Mouse (Mus musculus): ENCODE data around the gene Spz1. TPM values are rescaled to one million over a fixed set of nuclear protein-coding genes. Genes with fewer than 3 reads are reported as not detected.

Spz1 gene
- polyA plus RNA-seq, 1 experiment from 2014 or later: not detected

GRCm38 (mm10) chr13:92557229-92557628, 18.7 kb downstream of the Spz1 start:
- H3K27ac ChIP-seq (replicated peaks): no peak overlapping the region
- H3K36me3 ChIP-seq: no peaks in the 10 kb centered on the region
- no peaks in the 10 kb centered on the region for H3K4me1 ChIP-seq
- H3K4me3 ChIP-seq: no peak overlapping the region
- no peak overlapping the region for H3K4me2 ChIP-seq (replicated peaks)
- WGBS: 64% methylated on average over 2 of the region's 2 CpGs
- H3K27me3 ChIP-seq: no peaks in the 10 kb centered on the region
- H3K9me3 ChIP-seq: no peaks in the 10 kb centered on the region
- H3K9ac ChIP-seq (replicated peaks): no peak overlapping the region
- ATAC-seq (replicated peaks): no peak

- Histone ChIP-seq H3K27ac (replicated peaks) (no peak overlapping the region), H3K4me1 (no peaks in the 10 kb centered on the region), H3K4me3 (no peak overlapping the region), H3K36me3 (no peaks in the 10 kb centered on the region), H3K9me3 (no peaks in the 10 kb centered on the region), H3K4me2 (replicated peaks) (no peak overlapping the region), H3K9ac (replicated peaks) (no peak overlapping the region), H3K27me3 (no peaks in the 10 kb centered on the region)
- ATAC-seq (replicated peaks): no peak
- WGBS: 53% methylated on average over 8 of the region's 8 CpGs
Observed at GRCm38 (mm10) chr13:92556458-92557126, 19.4 kb downstream of the Spz1 start.

- Histone ChIP-seq H3K4me2 (replicated peaks) (no peak overlapping the region), H3K9me3 (no peaks in the 10 kb centered on the region; the same call in none of the 2 replicates), H3K27ac (replicated peaks) (no peak overlapping the region), H3K9ac (replicated peaks) (no peak overlapping the region), H3K27me3 (no peaks in the 10 kb centered on the region), H3K4me1 (no peaks in the 10 kb centered on the region), H3K36me3 (no peaks in the 10 kb centered on the region), H3K4me3 (no peak overlapping the region)
- 86% methylated on average over 4 of the region's 4 CpGs for WGBS
- no peak for ATAC-seq (replicated peaks)
Observed at GRCm38 (mm10) chr13:92547093-92547492, 28.9 kb downstream of the Spz1 start.

GRCm38 (mm10) chr13:92540997-92541396, 35.0 kb downstream of the Spz1 start:
- 93% methylated on average over 6 of the region's 6 CpGs for whole genome bisulfite sequencing
- Histone ChIP-seq H3K9me3 (no peaks in the 10 kb centered on the region), H3K4me3 (no peak overlapping the region), H3K4me1 (no peaks in the 10 kb centered on the region), H3K27ac (replicated peaks) (no peak overlapping the region), H3K4me2 (replicated peaks) (no peak overlapping the region), H3K27me3 (no peaks in the 10 kb centered on the region), H3K36me3 (no peaks in the 10 kb centered on the region), H3K9ac (replicated peaks) (no peak overlapping the region)
- no peak for ATAC-seq (replicated peaks)

- no peak for ATAC-seq (replicated peaks)
- Histone ChIP-seq H3K9me3 (no peaks in the 10 kb centered on the region), H3K27ac (replicated peaks) (no peak overlapping the region), H3K4me2 (replicated peaks) (no peak overlapping the region), H3K4me3 (no peak overlapping the region), H3K27me3 (no peaks in the 10 kb centered on the region), H3K4me1 (no peaks in the 10 kb centered on the region), H3K36me3 (no peaks in the 10 kb centered on the region), H3K9ac (replicated peaks) (no peak overlapping the region)
- 50% methylated on average over 4 of the region's 4 CpGs for WGBS
Observed at GRCm38 (mm10) chr13:92539126-92539525, 36.8 kb downstream of the Spz1 start.

GRCm38 (mm10) chr13:92533801-92534200, 42.2 kb downstream of the Spz1 start:
- Histone ChIP-seq H3K9ac (replicated peaks) (no peak overlapping the region), H3K4me1 (peaks cover 9% of the 10 kb centered on the region), H3K4me3 (no peak overlapping the region), H3K36me3 (no peaks in the 10 kb centered on the region), H3K27me3 (no peaks in the 10 kb centered on the region), H3K4me2 (replicated peaks) (no peak overlapping the region), H3K27ac (replicated peaks) (no peak overlapping the region), H3K9me3 (no peaks in the 10 kb centered on the region)
- no peak for ATAC-seq (replicated peaks)
- WGBS: 55% methylated on average over 2 of the region's 2 CpGs

- Histone ChIP-seq H3K4me1 (peaks cover 11% of the 10 kb centered on the region), H3K9me3 (no peaks in the 10 kb centered on the region), H3K27ac (replicated peaks) (no peak overlapping the region), H3K4me2 (replicated peaks) (no peak overlapping the region), H3K27me3 (no peaks in the 10 kb centered on the region), H3K4me3 (no peak overlapping the region), H3K9ac (replicated peaks) (no peak overlapping the region), H3K36me3 (no peaks in the 10 kb centered on the region)
- 78% methylated on average over 2 of the region's 2 CpGs for WGBS
- no peak for ATAC-seq (replicated peaks)
Observed at GRCm38 (mm10) chr13:92532216-92532615, 43.8 kb downstream of the Spz1 start.

- peaks cover 11% of the 10 kb centered on the region for H3K4me1 ChIP-seq
- H3K9me3 ChIP-seq: no peaks in the 10 kb centered on the region
- 0 out of 2 replicates have a peak, but pooled peaks cover 3% of the 10 kb centered on the region for H3K36me3 ChIP-seq
- peak overlapping the region; percentile 93 for H3K27ac ChIP-seq (replicated peaks)
- H3K4me2 ChIP-seq (replicated peaks): peak overlapping the region; percentile 65
- ATAC-seq (replicated peaks): peak; percentile 7
- H3K4me3 ChIP-seq: peak overlapping the region; percentile 57
- no peaks in the 10 kb centered on the region for H3K27me3 ChIP-seq
- H3K9ac ChIP-seq (replicated peaks): peak overlapping the region; percentile 73
- WGBS: 3% methylated on average over 15 of the region's 15 CpGs
Observed at GRCm38 (mm10) chr13:92531237-92531636, 44.7 kb downstream of the Spz1 start.

- ATAC-seq (replicated peaks): peak; percentile 98
- H3K9me3 ChIP-seq: no peaks in the 10 kb centered on the region
- peak within 1 kb of the TSS; percentile 73 for H3K9ac ChIP-seq (replicated peaks)
- under 1% methylated on average over 46 of the region's 46 CpGs for WGBS
- H3K4me3 ChIP-seq: peak within 1 kb of the TSS; percentile 57
- H3K27ac ChIP-seq (replicated peaks): peak within 1 kb of the TSS; percentile 93
- 0 out of 2 replicates have a peak, but pooled peaks cover 3% of the 10 kb centered on the region for H3K36me3 ChIP-seq
- peaks cover 11% of the 10 kb centered on the region for H3K4me1 ChIP-seq
- H3K4me2 ChIP-seq (replicated peaks): peak within 1 kb of the TSS; percentile 65
- H3K27me3 ChIP-seq: no peaks in the 10 kb centered on the region
Observed at GRCm38 (mm10) chr13:92530721-92531211, 45.2 kb downstream of the Spz1 start, which contains the start of gene Zfyve16. Gene Zfyve16 (minus strand): TSS chr13:92530868.

GRCm38 (mm10) chr13:92529828-92530720, 45.9 kb downstream of the Spz1 start:
- Histone ChIP-seq H3K36me3 (0 out of 2 replicates have a peak, but pooled peaks cover 3% of the 10 kb centered on the region), H3K9ac (replicated peaks) (peak overlapping the region; percentile 73), H3K4me1 (peaks cover 11% of the 10 kb centered on the region), H3K4me2 (replicated peaks) (peak overlapping the region; percentile 65), H3K27ac (replicated peaks) (peak overlapping the region; percentile 93), H3K27me3 (no peaks in the 10 kb centered on the region), H3K9me3 (no peaks in the 10 kb centered on the region), H3K4me3 (peak overlapping the region; percentile 57)
- ATAC-seq (replicated peaks): peak; percentile 95
- WGBS: 2% methylated on average over 46 of the region's 47 CpGs
